Mouse (Mus musculus) kidney, adult 11 months (tissue): Measurements from ENCODE around the gene Siglech.
"Not testable (repeated sequence)": the region's sequence is repeated elsewhere in the genome, so short reads cannot be mapped to it uniquely, and the experiment has no call there.

Source experiments
- DNase-seq: peaks from one replicate; pipeline ENCODE4 v3.0.0; 2022

Gene Siglech

GRCm38 (mm10) chr7:55767926-55768325 lies at the start of gene Siglech:
Gene Siglech (plus strand): TSS chr7:55768178.
- no peak for DNase-seq

GRCm38 (mm10) chr7:55722673-55723072 lies 45.3 kb upstream of the Siglech start:
- no peak for DNase-seq

- no peak for DNase-seq
These were observed 39.1 kb upstream of the Siglech start for GRCm38 (mm10) chr7:55728903-55729302.

- DNase-seq = no peak
These were observed 33.5 kb upstream of the Siglech start for GRCm38 (mm10) chr7:55734483-55734882.

- no peak for DNase-seq
These were observed 30.7 kb upstream of the Siglech start for GRCm38 (mm10) chr7:55737125-55737912.

GRCm38 (mm10) chr7:55743614-55744267 lies 24.2 kb upstream of the Siglech start:
- DNase-seq = no peak

GRCm38 (mm10) chr7:55744566-55745220 lies 23.3 kb upstream of the Siglech start:
- DNase-seq = no peak

GRCm38 (mm10) chr7:55750841-55751240 lies 17.1 kb upstream of the Siglech start:
- DNase-seq = no peak

- no peak for DNase-seq
These were observed 8.6 kb upstream of the Siglech start for GRCm38 (mm10) chr7:55759346-55759745.

GRCm38 (mm10) chr7:55780011-55780410 lies 12.0 kb downstream of the Siglech start:
- DNase-seq = no peak

GRCm38 (mm10) chr7:55782493-55782892 lies 14.5 kb downstream of the Siglech start:
- no peak for DNase-seq

GRCm38 (mm10) chr7:55784580-55784979 lies 16.6 kb downstream of the Siglech start:
- no peak for DNase-seq

GRCm38 (mm10) chr7:55790586-55790985 lies 22.6 kb downstream of the Siglech start:
- not testable (repeated sequence) for DNase-seq

GRCm38 (mm10) chr7:55792280-55792679 lies 24.3 kb downstream of the Siglech start:
- no peak for DNase-seq

- DNase-seq = no peak
These were observed 25.4 kb downstream of the Siglech start for GRCm38 (mm10) chr7:55793236-55793951.

- peak; percentile 97 for DNase-seq
These were observed 26.1 kb downstream of the Siglech start, which contains the start of gene Tubgcp5 for GRCm38 (mm10) chr7:55793952-55794603. Gene Tubgcp5 (plus strand): TSS chr7:55794154.

- DNase-seq = no peak
These were observed 32.0 kb downstream of the Siglech start for GRCm38 (mm10) chr7:55799981-55800380.

GRCm38 (mm10) chr7:55809967-55810366 lies 42.0 kb downstream of the Siglech start:
- no peak for DNase-seq

- no peak for DNase-seq
These were observed 56.5 kb downstream of the Siglech start for GRCm38 (mm10) chr7:55824468-55824867.

- no peak for DNase-seq
These were observed 59.6 kb downstream of the Siglech start for GRCm38 (mm10) chr7:55827551-55827950.
